Mouse (Mus musculus) CD4-positive naive resting alpha-beta T cell, adult 57 days (primary cell): ENCODE results near the gene Ddx23. TPM values are rescaled to one million over a fixed set of nuclear protein-coding genes. Genes with fewer than 3 reads are reported as not detected.

ENCODE experiments used
- total RNA-seq: library from RNA; stranded (reverse); gene quantifications from one replicate; pipeline ENCODE4 v1.2.4, GENCODE M21; 2023

Gene Ddx23
- 139 TPM for total RNA-seq

DNA sequence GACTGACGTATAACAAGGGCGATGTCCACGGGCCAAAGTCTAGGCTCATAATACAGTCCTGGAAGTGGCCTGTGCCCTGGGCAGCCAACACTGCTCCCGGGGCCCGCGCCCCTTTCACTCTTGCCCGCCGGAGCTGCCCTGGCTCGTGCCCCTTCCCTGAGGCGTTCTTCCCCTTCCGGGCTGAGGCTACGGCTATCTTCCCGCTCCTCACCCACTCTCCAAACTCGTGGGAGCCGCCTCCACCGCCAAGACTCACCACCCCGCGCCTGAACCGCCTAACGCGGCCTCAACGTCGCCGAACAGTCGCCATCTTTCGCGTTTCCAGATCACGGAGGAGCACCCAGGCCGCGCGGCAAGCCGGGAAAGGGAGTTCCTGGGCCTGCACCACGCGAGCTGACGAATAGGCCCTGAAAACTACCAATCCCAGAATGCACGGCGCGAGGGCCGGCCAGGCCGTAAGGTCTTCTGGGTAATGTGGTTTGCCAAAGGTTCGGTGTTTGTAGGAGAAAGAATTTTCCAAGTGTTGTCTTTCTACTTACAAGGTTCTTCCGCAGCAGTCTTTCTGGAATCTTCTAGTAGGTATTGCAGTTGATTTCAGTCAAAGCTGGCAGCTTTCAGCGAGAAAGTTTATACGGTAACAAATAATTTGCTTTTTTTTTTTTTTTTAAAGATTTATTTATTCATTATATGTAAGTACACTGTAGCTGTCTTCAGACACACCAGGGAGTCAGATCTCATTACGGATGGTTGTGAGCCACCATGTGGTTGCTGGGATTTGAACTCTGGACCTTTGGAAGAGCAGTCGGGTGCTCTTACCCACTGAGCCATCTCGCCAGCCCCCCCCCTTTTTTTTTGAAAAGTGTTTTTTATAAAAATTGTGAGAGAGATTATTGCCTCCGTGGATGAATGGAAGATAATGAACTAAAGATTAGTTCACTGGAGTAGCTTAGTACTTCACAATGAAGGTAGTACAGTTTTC lies at the start of gene Ddx23:
Gene Ddx23, minus strand, starts transcription at position 328 of the 979 bp plus-strand sequence.

DNA sequence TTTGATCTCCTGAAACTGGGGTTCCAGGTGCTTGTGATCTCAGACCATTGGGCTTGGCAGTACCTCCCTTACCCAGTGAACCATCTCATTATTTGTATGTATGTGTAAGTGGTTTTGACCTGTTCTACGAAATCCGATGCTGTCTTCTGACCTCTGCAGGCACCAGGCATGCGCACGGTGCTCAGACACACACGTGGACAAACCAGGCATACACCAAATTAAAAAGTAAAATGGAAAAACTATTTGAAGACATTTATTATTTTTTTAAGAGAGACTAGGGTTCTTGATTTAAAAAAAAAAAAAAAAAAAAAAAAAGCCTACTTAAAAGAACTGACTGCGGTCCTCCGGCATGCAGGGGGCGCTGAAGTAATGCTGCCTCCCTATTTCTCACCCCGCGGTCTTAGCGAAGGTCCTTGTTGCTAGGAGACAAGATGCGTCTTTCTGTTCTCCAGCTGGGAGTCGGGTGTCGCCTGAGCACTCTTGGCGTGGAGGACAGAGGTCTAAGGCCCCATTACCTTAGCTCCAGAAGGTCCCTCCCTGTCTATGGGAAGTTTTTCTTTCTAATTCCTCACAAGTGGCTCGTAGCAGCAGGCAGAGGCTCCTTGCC lies 45.2 kb upstream of the Ddx23 start, which contains the start of gene Ccdc65:
Gene Ccdc65, plus strand, starts transcription at position 442 of the 607 bp plus-strand sequence.

GRCm38 (mm10) chr15:98676940-98677728 lies 14.4 kb upstream of the Ddx23 start, which contains the start of gene Rnd1:
Rnd1 (minus strand) TSS chr15:98677461.

DNA sequence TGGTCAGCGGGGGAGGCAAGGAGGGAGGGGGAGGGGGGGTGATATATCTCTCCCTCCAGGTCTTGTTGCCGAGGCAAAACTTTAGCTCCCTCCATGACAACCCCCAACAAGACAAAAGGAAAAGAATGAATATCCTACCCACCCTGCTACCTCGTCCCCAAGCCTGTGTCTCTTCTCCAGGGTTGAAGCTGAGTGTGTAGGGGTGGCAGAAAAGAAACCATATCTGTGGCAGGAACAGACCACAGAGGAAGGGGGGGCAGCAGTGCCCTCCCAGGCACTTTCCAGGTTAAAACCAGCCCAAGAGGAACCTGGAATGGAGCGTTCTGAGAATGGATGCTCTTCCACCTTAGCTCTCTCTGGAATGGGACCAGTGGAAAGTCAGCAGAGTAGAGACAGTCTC lies 32.2 kb downstream of the Ddx23 start, which contains the start of gene Cacnb3:
Gene Cacnb3, plus strand, starts transcription at position 301 of the 400 bp plus-strand sequence.

GRCm38 (mm10) chr15:98609331-98610130 lies 53.2 kb downstream of the Ddx23 start, which contains the start of gene Adcy6:
Adcy6 (minus strand) TSS chr15:98610076.

Other genes starting within 250 kb of the Ddx23 start
- gene Olfr282, start 231.7 kb downstream of the Ddx23 start, total RNA-seq = not detected
- not detected for gene Olfr281, start 210.3 kb downstream of the Ddx23 start, total RNA-seq
- gene OR5BS1P, start 193.0 kb downstream of the Ddx23 start, total RNA-seq = not detected
- gene Lalba, start 180.2 kb downstream of the Ddx23 start, total RNA-seq = not detected
- not detected for gene Olfr279, start 170.5 kb downstream of the Ddx23 start, total RNA-seq
- 63.2 TPM for gene Kansl2, start 128.6 kb downstream of the Ddx23 start, total RNA-seq
- gene Ccnt1, start 92.0 kb downstream of the Ddx23 start, total RNA-seq = 136 TPM
- not detected for gene 4930415O20Rik, start 91.9 kb downstream of the Ddx23 start, total RNA-seq
- 43.6 TPM for gene Adcy6, start 52.8 kb downstream of the Ddx23 start, total RNA-seq
- 1.5 TPM for gene Cacnb3, start 32.1 kb downstream of the Ddx23 start, total RNA-seq
- gene Rnd1, start 14.6 kb upstream of the Ddx23 start, total RNA-seq = 0.44 TPM
- not detected for gene Ccdc65, start 45.3 kb upstream of the Ddx23 start, total RNA-seq
- 3.0 TPM for gene Fkbp11, start 65.3 kb upstream of the Ddx23 start, total RNA-seq
- gene Arf3, start 100.3 kb upstream of the Ddx23 start, total RNA-seq = 103 TPM
- not detected for gene Wnt10b, start 115.3 kb upstream of the Ddx23 start, total RNA-seq
- gene Wnt1, start 127.0 kb upstream of the Ddx23 start, total RNA-seq = not detected
- gene Ddn, start 146.6 kb upstream of the Ddx23 start, total RNA-seq = not detected
- 116 TPM for gene Prkag1, start 168.6 kb upstream of the Ddx23 start, total RNA-seq
- 279 TPM for gene Kmt2d, start 208.3 kb upstream of the Ddx23 start, total RNA-seq
- gene Rhebl1, start 231.6 kb upstream of the Ddx23 start, total RNA-seq = 25.1 TPM
- not detected for gene Dhh, start 235.6 kb upstream of the Ddx23 start, total RNA-seq